Mouse (Mus musculus) activated CD4-positive, CD25-positive, alpha-beta regulatory T cell, adult 9 weeks (primary cell): ENCODE data around the gene Amot. TPM values are rescaled to one million over a fixed set of nuclear protein-coding genes. Genes with fewer than 3 reads are reported as not detected.

Experiments used
- polyA plus RNA-seq: library from polyadenylated mRNA; unstranded; fragments of 100-300 nt; shearing (Covaris generic); gene quantifications from one replicate; pipeline ENCODE4 v1.2.1, GENCODE M21; 2017

Gene Amot
- 0.26 TPM for polyA plus RNA-seq

GRCm38 (mm10) chrX:145504717-145505415 lies at the start of gene Amot:
Gene Amot (minus strand): TSS chrX:145505181.

Other genes starting within 250 kb of the Amot start
- 2.9 TPM for gene Lhfpl1, start 156.1 kb downstream of the Amot start, polyA plus RNA-seq